Comparison of ENCODE assay signal across 10 mouse cellular contexts in genomic region chr10:16440932-16441640, GRCm38 (mm10).
DNase-seq lines count a peak whose midpoint lies in the region; ATAC-seq and TF ChIP-seq lines count a peak whose summit lies in the region.
"Had no signal": no experiment of that assay in that cellular context is flagged by ENCODE, and none has a peak within 500 bp of the region (broad histone marks: within the 10 kb centered on the region; RNA-seq: fewer than 3 reads in every experiment).

No protein-coding gene starts in this region.

- no peak overlapping the region for H3K4me2 ChIP-seq in kidney, embryonic 16.5 days (replicated peaks; ENCODE audit: low read depth, low read length)
- no peak overlapping the region for H3K4me2 ChIP-seq in forebrain, embryonic 13.5 days
- no peak overlapping the region for H3K4me2 ChIP-seq in midbrain, embryonic 15.5 days
- H3K4me2 ChIP-seq: embryonic facial prominence, embryonic 15.5 days; lung, embryonic 15.5 days had no signal

- no peaks in the 10 kb centered on the region for H3K36me3 ChIP-seq in kidney, embryonic 16.5 days (ENCODE audit: insufficient read depth, low read length)
- H3K36me3 ChIP-seq in forebrain, embryonic 13.5 days (ENCODE audit: poor library complexity, severe bottlenecking), result no peaks in the 10 kb centered on the region
- no peaks in the 10 kb centered on the region for H3K36me3 ChIP-seq in midbrain, embryonic 15.5 days (replicated peaks)
- no peaks in the 10 kb centered on the region for H3K36me3 ChIP-seq in kidney, adult 2 months (ENCODE audit: control insufficient read depth, insufficient read depth, low read length)
- H3K36me3 ChIP-seq: embryonic facial prominence, embryonic 15.5 days; lung, embryonic 15.5 days had no signal

- DNase-seq in adrenal gland, adult 2 months, result peak; percentile 3
- DNase-seq in adrenal gland, postnatal 14 days, result no peak
- DNase-seq in kidney, postnatal 10 days, result no peak
- no peak for DNase-seq in kidney, adult 2 months

- no peaks in the 10 kb centered on the region for H3K27me3 ChIP-seq in kidney, embryonic 16.5 days (ENCODE audit: insufficient read depth, low read length)
- H3K27me3 ChIP-seq in forebrain, embryonic 13.5 days, result no peaks in the 10 kb centered on the region
- no peaks in the 10 kb centered on the region for H3K27me3 ChIP-seq in midbrain, embryonic 15.5 days (replicated peaks)
- no peaks in the 10 kb centered on the region for H3K27me3 ChIP-seq in kidney, adult 2 months (replicated peaks; ENCODE audit: control insufficient read depth, insufficient read depth, low read length)
- H3K27me3 ChIP-seq: embryonic facial prominence, embryonic 15.5 days; lung, embryonic 15.5 days had no signal

- H3K27ac ChIP-seq in kidney, embryonic 16.5 days (ENCODE audit: low read length), result peak overlapping the region; percentile 11; the same call in 1 of the 2 replicates
- peak overlapping the region; percentile 61 for H3K27ac ChIP-seq in forebrain, embryonic 13.5 days
- no peak overlapping the region for H3K27ac ChIP-seq in midbrain, embryonic 15.5 days
- no peak overlapping the region for H3K27ac ChIP-seq in kidney, adult 2 months (ENCODE audit: insufficient read depth, low read depth, low read length)
- H3K27ac ChIP-seq: embryonic facial prominence, embryonic 15.5 days; lung, embryonic 15.5 days had no signal

- TF ChIP-seq POLR2A in kidney, adult 2 months (IDR thresholded peaks at IDR 0.05; ENCODE audit: low read depth, low read length), result no peak

- 21% methylated on average over 3 of the region's 3 CpGs for WGBS in kidney, embryonic 16.5 days
- WGBS in forebrain, embryonic 13.5 days, result 28% methylated on average over 3 of the region's 3 CpGs
- 17% methylated on average over 3 of the region's 3 CpGs for WGBS in midbrain, embryonic 15.5 days
- 26% methylated on average over 3 of the region's 3 CpGs for WGBS in kidney, adult 2 months

- no peak overlapping the region for H3K4me3 ChIP-seq in kidney, embryonic 16.5 days (ENCODE audit: low read length)
- no peak overlapping the region for H3K4me3 ChIP-seq in forebrain, embryonic 13.5 days
- no peak overlapping the region for H3K4me3 ChIP-seq in midbrain, embryonic 15.5 days
- no peak overlapping the region for H3K4me3 ChIP-seq in kidney, adult 2 months (ENCODE audit: insufficient read depth, low read depth, low read length)
- H3K4me3 ChIP-seq: embryonic facial prominence, embryonic 15.5 days; lung, embryonic 15.5 days had no signal

- H3K4me1 ChIP-seq in kidney, embryonic 16.5 days (ENCODE audit: insufficient read depth, low read length), result no peaks in the 10 kb centered on the region
- H3K4me1 ChIP-seq in forebrain, embryonic 13.5 days, result peaks cover 12% of the 10 kb centered on the region; the same call in 1 of the 2 replicates
- H3K4me1 ChIP-seq in midbrain, embryonic 15.5 days, result no peaks in the 10 kb centered on the region
- no peaks in the 10 kb centered on the region for H3K4me1 ChIP-seq in kidney, adult 2 months (ENCODE audit: control insufficient read depth, insufficient read depth, low read length)
- H3K4me1 ChIP-seq: embryonic facial prominence, embryonic 15.5 days had no signal

- no peaks in the 10 kb centered on the region for H3K9me3 ChIP-seq in kidney, embryonic 16.5 days (ENCODE audit: low read length)
- H3K9me3 ChIP-seq in forebrain, embryonic 13.5 days (replicated peaks), result no peaks in the 10 kb centered on the region
- H3K9me3 ChIP-seq in midbrain, embryonic 15.5 days, result no peaks in the 10 kb centered on the region
- H3K9me3 ChIP-seq: embryonic facial prominence, embryonic 15.5 days; lung, embryonic 15.5 days had no signal

- no peak overlapping the region for H3K9ac ChIP-seq in kidney, embryonic 16.5 days (replicated peaks; ENCODE audit: low read length)
- H3K9ac ChIP-seq in forebrain, embryonic 13.5 days, result no peak overlapping the region
- H3K9ac ChIP-seq in midbrain, embryonic 15.5 days, result no peak overlapping the region
- H3K9ac ChIP-seq: embryonic facial prominence, embryonic 15.5 days; lung, embryonic 15.5 days had no signal

- peak; percentile 31; the same call in 1 of the 2 replicates for ATAC-seq in kidney, embryonic 16.5 days (ENCODE audit: low FRiP score, low TSS enrichment)
- peak; percentile 86 for ATAC-seq in forebrain, embryonic 13.5 days
- peak; percentile 71; the same call in 1 of the 2 replicates for ATAC-seq in midbrain, embryonic 15.5 days (replicated peaks)
- ATAC-seq in monocyte, adult 5-6 weeks (replicated peaks; ENCODE audit: insufficient number of reproducible peaks, low FRiP score, low TSS enrichment, poor library complexity, severe bottlenecking), result no peak

- TF ChIP-seq CTCF in kidney, adult 2 months (conservative IDR thresholded peaks at IDR 0.05; ENCODE audit: insufficient read depth, insufficient read length, low read depth, low read length), result no peak

Comparison
In these comparisons a context has a peak if more than half of its experiments do, and no peak if none do; other contexts are left out.
1. H3K27ac ChIP-seq: peak in kidney, embryonic 16.5 days (single experiment) and forebrain, embryonic 13.5 days (single experiment); none in midbrain, embryonic 15.5 days (single experiment) and kidney, adult 2 months (single experiment).